Mouse (Mus musculus): Measurements from ENCODE around the gene Slc11a2.

GRCm38 (mm10) chr15:100421059-100421757 lies 3.7 kb downstream of the Slc11a2 start:
- TF ChIP-seq KAT2A (IDR thresholded peaks at IDR 0.05; ENCODE audit: insufficient replicate concordance, low read length) (no peak), CHD1 (IDR thresholded peaks at IDR 0.05; ENCODE audit: low read depth, low read length) (no peak), EP300 (IDR thresholded peaks at IDR 0.05; ENCODE audit: low read length) (no peak), POLR2A (IDR thresholded peaks at IDR 0.05; ENCODE audit: low read depth, low read length) (no peak), POLR2AphosphoS2 (IDR thresholded peaks at IDR 0.05; ENCODE audit: low read depth, low read length) (no peak), UBTF (IDR thresholded peaks at IDR 0.05; ENCODE audit: low read depth, low read length) (no peak), JUND (conservative IDR thresholded peaks at IDR 0.05; ENCODE audit: low read depth, low read length) (no peak)

Data from CH12.LX (cell line).